Mouse (Mus musculus) urinary bladder, postnatal 25 days (tissue): ENCODE data around the gene Rab39b.

Source experiments
- DNase-seq: peaks from one replicate; pipeline ENCODE4 v3.0.0; 2022; ENCODE audit warnings: low spot score

Gene Rab39b

DNA sequence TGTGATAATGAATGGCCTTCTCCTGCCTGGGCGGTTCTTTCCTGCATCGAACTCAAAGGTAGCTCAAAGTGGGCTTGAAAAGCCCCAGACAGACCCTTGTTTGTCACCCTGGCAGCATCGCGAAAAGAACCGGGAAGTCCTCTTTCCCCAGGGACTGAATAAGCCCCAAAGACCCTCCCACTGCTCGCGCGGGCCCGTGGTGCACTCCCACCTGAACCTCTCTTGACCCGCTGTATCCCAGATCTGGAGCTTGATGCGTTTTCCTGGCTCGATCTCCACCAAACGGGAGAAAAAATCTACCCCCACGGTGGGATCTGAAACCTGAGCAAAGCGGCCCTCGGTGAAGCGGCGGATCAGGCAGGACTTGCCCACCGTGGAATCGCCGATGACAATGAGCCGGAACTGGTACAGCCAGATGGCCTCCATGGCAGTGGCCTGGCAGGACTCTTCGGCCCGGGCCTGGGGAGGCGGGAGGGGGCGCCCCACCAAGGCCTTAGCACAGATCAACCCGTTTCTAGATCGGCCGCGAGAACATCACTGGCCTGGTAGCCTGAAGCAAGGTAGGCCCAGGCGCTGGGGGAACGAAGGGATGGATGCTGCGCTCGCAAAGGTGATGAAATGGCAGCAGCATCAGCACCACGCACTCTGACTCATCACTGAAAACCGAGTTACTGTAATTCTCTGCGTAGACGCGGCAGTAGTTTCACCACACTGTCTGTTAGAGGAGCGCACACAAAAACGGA is at the start of gene Rab39b:
Gene Rab39b, minus strand, starts transcription at position 650 of the 743 bp plus-strand sequence.
- peak; percentile 2 for DNase-seq

DNA sequence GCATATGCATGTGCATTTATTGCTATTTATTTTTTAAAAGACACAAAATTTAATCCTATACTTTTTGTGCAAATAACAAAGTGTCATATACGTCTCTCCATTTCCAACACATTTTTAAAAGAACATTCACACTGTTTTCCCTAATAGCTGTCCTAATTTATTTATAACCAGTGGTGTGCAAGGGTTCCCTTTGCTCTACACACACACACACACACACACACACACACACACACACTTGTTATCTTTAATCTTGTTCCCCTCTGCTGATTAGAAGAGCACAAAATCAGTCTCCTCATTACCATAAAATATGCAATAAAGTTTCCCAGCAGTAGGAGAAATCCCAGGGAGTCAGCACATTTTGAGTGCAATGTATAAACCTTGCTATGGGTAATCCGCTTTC is 508 bp upstream of the Rab39b start:
- DNase-seq, result no peak
